Mouse (Mus musculus): ENCODE results near the gene Polr3b.

GRCm38 (mm10) chr10:84576395-84577070, 45.6 kb upstream of the Polr3b start, which contains the start of gene Tcp11l2:
- peak; percentile 15; the same call in 1 of the 2 replicates for TF ChIP-seq CTCF (IDR thresholded peaks at IDR 0.05; ENCODE audit: low read depth)
- peak; percentile 68; the same call in 1 of the 2 replicates for TF ChIP-seq EP300 (IDR thresholded peaks at IDR 0.05; ENCODE audit: low read depth)

All from heart, postnatal 0 days (tissue).